Mouse (Mus musculus) lung, adult 2 months (tissue): ENCODE measurements around the gene Camkmt.

ENCODE experiments used
- CTCF ChIP-seq: fragments of 200-500 bp; IDR thresholded peaks from 2 replicates; pipeline ENCODE4 v1.5.1; 2011; ENCODE audit warnings: mild to moderate bottlenecking, low read length, control low read depth; ENCODE audit not compliant: insufficient read depth
- POLR2A ChIP-seq: fragments of 200-500 bp; IDR thresholded peaks from 2 replicates; pipeline ENCODE4 v1.6.1; 2011; ENCODE audit warnings: low read depth, mild to moderate bottlenecking, control low read depth, low read length, borderline replicate concordance; ENCODE audit errors: extremely low read depth

GRCm38 (mm10) chr17:85158202-85158601 lies 67.8 kb downstream of the Camkmt start:
- TF ChIP-seq CTCF (no peak), POLR2A (no peak)
